Mouse (Mus musculus): ENCODE measurements around the gene Clpp. TPM values are rescaled to one million over a fixed set of nuclear protein-coding genes. Genes with fewer than 3 reads are reported as not detected.
A peak's percentile ranks its signal among the peaks of the same experiment; 100 is the strongest.

Gene Clpp
- total RNA-seq, 2 experiments from 2014 or later, result 32.7 to 33.3 TPM

DNA sequence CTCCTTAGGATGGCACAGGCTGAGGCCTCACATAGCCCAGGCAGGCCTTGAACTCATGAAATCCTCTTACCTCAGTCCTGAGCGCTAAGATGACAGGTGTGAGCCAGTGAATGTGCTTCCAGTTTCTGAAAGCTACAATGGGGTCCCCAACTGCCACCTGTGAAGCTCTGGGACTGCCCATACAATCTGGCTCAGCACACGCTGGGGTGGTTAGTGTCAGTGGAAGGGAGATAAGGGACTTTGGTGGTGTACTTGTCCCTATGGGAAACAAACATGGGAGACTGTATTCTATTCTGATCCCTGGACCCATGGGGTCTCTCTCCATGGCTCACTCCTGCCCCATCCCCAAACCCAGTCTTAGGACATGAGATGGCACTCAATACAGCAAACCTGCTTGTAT is 29.6 kb downstream of the Clpp start:
- intact Hi-C loops (cut with DNase I; ENCODE audit: low total_unique reads), result no loop called here
- DNase-seq, result no peak

DNA sequence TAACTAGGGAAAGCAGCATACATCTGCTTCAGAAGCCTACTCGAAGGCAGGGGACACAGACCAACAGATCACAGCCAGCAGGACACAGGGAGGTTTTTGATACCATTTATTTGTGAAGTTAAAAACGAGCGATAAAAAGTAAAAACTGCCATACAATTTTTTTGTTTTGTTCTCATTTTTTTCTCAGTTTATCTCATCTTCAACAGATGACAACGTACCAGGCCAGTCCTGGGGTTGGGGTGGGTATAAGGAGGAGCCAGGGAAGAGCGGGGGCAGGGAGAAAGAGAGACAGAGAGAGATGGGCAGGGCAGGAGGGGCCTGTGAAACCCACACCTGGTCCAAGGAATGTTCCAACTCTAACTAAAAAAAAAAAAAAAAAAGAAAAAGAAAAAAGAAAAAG is 30.9 kb downstream of the Clpp start:
- no peak for DNase-seq
- intact Hi-C loops (cut with DNase I; ENCODE audit: low total_unique reads), result no loop called here

DNA sequence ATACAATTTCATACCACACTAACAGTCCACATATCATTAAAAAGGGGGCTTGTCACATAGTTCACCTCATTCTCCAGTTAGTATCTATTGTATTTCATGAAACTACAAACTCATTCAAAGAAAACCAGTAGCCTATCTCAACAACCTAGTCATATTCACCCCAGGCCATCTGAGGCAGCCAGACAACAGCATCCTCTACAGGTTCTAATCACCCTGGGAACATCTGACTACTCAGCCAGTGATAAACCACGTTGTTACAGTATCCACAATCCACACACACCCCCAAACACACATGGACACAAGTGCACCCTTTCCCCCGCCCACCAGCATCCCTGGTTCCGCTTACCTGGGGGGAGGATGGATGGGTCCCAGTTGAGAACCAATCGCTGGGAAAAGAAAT is 37.4 kb downstream of the Clpp start:
- intact Hi-C loops (cut with DNase I; ENCODE audit: low total_unique reads), result no loop called here
- DNase-seq, result no peak

DNA sequence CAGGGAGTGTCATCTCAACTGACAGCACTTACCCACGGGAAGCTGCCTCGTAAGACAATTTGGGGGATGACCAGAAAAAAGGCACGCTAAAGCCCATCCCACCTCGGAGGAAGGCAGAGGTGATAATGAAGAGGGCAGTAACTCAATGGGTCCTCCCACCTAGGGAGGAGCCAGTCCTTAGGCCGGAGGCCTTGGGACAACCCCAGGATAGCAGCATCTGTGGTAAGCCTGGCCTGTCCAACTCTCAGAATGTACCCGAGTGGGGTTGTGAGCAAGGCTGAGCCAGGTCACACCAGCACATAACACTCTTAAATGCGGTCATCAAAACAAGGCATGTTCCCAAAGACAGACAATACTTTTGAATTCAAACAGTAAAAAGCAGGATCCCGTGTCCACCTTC is 39.6 kb downstream of the Clpp start:
- intact Hi-C loops (cut with DNase I; ENCODE audit: low total_unique reads), result no loop called here
- DNase-seq, result no peak

DNA sequence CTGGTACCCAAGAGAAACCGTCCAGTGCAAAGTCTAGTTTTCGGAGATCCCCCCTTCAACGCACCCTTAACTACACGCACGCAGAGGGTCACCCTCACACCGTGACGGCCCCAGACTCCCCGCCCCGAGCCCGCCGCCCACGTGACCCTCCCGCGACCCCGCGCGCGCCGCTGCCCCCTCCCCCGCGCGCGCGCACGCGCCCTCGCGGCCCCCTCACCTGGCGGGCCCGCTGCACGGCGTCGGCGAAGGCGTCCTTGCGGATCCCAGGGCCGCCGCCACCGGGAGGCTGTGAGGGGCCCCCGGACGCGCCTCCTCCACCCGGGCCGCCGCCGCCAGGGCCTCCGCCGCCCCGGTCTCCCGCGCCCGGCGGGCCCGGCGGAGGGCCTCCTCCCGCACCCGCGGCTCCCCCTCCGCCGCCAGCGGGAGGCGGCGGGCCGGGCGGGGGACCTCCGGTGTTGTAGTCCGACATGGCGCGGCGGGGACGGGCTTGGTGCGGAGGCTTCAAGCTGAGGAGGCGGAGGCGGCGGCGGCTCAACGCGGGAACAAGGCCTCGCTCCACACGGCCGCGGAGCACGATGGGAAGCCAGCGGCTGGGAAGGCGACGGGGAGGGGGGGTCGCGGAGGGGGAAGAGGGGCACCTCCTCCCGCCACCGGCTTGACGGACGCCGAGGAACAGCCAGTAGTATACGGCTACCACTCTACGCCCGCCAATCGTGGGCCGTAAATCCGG is 41.0 kb downstream of the Clpp start, which contains the start of gene Khsrp:
Khsrp (minus strand) TSS at position 592 of the 730 bp plus-strand sequence.
- intact Hi-C loops (cut with DNase I; ENCODE audit: low total_unique reads), result no loop called here
- peak; percentile 47 for DNase-seq

DNA sequence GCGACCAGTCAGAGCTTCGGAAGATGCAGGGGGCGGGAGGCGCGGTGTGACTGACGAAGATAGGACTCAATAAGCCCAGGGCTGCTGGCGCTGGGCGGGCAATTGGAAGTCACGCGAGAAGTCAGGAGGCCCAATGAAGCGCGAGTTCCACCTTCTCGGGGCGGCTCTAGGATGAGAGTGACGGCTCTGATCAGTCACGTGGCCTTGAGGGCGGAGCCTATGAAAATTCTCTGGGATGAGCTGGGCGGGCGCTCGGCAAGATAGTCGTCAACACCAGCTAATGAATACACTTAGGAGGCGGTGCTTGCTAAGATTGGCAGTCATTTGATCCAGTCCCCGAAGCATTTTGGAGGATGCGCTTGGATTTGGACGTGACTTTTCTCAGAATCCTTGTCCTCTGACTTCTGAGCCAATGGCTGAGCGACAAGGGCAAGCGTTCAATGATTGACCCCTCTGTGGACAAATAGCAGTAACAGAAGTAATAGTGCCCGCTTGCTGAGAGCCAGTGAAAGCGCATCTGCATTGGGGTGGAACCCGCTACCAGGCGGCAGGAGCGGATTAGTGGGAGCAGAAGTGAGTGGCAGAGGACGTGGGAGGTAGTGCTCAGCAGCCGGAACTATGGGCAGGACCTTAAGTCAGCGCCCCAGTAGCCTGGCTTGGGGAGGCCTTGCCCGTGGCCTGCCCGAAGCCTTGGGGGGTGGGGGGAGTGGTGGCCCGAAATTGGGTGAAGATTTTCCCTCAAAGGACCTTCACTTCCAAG is 41.7 kb downstream of the Clpp start:
- intact Hi-C loops (cut with DNase I; ENCODE audit: low total_unique reads), result no loop called here
- peak; percentile 99 for DNase-seq

DNA sequence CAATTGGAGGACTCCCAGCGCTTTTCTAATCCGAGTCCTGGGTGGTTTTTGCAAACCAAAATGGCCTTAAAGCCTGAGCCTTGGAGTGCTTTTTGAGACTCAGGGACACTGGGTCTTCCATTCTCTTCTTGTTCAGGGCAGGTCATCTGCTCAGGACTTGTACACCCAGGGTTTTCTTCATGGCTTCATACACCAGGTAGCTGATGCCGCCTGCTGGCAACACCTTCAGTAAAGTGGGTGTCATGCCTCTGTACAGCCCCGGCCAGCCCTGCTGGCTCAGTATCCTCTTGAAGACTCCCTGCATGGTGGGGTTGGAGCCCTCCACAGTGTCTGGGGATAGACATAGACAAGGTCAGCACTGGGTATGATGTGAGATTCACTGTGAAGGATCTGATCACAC is 42.7 kb downstream of the Clpp start:
- intact Hi-C loops (cut with DNase I; ENCODE audit: low total_unique reads), result no loop called here
- no peak for DNase-seq

DNA sequence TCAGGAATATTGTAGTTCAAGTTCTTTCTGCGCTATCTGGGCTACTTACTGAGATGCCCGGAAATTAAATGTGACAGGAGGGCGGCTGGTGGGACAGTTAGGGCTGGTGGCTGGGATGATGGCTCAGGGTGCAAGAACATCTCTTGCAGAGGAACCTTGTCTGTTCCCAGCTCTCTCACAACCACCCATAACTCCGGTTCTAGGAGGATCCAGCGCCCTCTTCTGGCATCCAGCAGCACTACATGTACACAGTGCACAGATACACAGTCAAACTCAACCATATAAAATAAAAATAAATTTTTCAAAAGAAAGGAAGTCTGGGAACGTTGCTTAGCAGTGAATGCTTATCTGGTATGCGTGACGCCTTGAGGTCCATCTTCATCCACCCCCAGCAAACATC is 48.9 kb downstream of the Clpp start:
- intact Hi-C loops (cut with DNase I; ENCODE audit: low total_unique reads), result no loop called here
- DNase-seq, result no peak

DNA sequence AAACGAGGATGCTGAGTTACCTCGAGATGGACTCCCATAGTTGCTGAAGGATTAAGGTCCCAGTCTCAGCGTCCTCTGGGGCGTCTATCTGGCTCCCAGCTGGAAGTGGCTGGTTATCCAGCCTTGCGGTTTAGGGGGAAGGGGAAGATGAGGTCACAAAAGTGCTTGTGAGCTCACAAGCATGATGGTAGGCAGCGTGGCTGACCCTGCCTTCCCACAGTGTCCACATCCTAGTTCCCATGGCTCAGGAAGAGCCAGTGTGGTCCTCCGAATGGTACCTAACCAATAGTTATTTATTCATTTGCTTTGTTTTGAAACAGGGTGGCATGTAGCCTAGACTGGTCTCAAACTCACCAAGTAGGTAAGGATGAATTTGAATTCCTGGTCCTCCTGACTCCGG is 51.4 kb downstream of the Clpp start, which contains the start of gene Slc25a41:
Slc25a41 (minus strand) TSS at position 101 of the 400 bp plus-strand sequence.
- DNase-seq, result no peak
- intact Hi-C loops (cut with DNase I; ENCODE audit: low total_unique reads), result no loop called here

Other genes starting within 250 kb of the Clpp start
- gene Nrtn, start 232.8 kb upstream of the Clpp start, total RNA-seq (2021), result 1 to 10 TPM in 1 of 2 experiments, under 1 TPM in 1; 0.47 to 1.4 TPM
- gene Dus3l, start 225.5 kb upstream of the Clpp start, total RNA-seq (2021), result 10 to 100 TPM; 12.9 to 13.2 TPM
- under 1 TPM in 1 of 2 experiments, not detected in 1; 0.14 TPM for gene Prr22, start 220.1 kb upstream of the Clpp start, total RNA-seq (2021)
- gene Rfx2, start 159.3 kb upstream of the Clpp start, total RNA-seq (2021), result 1 to 10 TPM; 3.3 to 4.7 TPM
- not detected for gene Acsbg2, start 115.9 kb upstream of the Clpp start, total RNA-seq (2021)
- not detected for gene 1700061G19Rik, start 114.8 kb upstream of the Clpp start, total RNA-seq (2021)
- gene Mllt1, start 54.9 kb upstream of the Clpp start, total RNA-seq (2021), result 10 to 100 TPM; 13.9 to 17.1 TPM
- not detected for gene Acer1, start 8.2 kb upstream of the Clpp start, total RNA-seq (2021)
- 10 to 100 TPM; 23.3 to 25.2 TPM for gene Alkbh7, start 7.0 kb downstream of the Clpp start, total RNA-seq (2021)
- not detected for gene Pspn, start 9.7 kb downstream of the Clpp start, total RNA-seq (2021)
- 10 to 100 TPM; 20.6 to 23.6 TPM for gene Gtf2f1, start 21.0 kb downstream of the Clpp start, total RNA-seq (2021)
- gene Gm17949, start 21.2 kb downstream of the Clpp start, total RNA-seq (2021), result not detected
- 10 to 100 TPM; 31.9 to 36.4 TPM for gene Khsrp, start 41.2 kb downstream of the Clpp start, total RNA-seq (2021)
- not detected for gene Slc25a41, start 51.3 kb downstream of the Clpp start, total RNA-seq (2021)
- under 1 TPM; 0.53 to 0.68 TPM for gene Crb3, start 68.8 kb downstream of the Clpp start, total RNA-seq (2021)
- 10 to 100 TPM; 31.7 to 38.2 TPM for gene Slc25a23, start 69.6 kb downstream of the Clpp start, total RNA-seq (2021)
- under 1 TPM; 0.51 to 0.58 TPM for gene Dennd1c, start 88.2 kb downstream of the Clpp start, total RNA-seq (2021)
- gene Tubb4a, start 97.5 kb downstream of the Clpp start, total RNA-seq (2021), result 1 to 10 TPM; 1.5 to 3.3 TPM
- gene Tnfsf9, start 115.0 kb downstream of the Clpp start, total RNA-seq (2021), result 1 to 10 TPM in 1 of 2 experiments, under 1 TPM in 1; 0.82 to 1.0 TPM
- not detected for gene Cd70, start 159.5 kb downstream of the Clpp start, total RNA-seq (2021)
- gene Tnfsf14, start 203.9 kb downstream of the Clpp start, total RNA-seq (2021), result not detected
- 1 to 10 TPM in 1 of 2 experiments, under 1 TPM in 1; 0.60 to 1.2 TPM for gene C3, start 237.8 kb downstream of the Clpp start, total RNA-seq (2021)